Mouse (Mus musculus): ENCODE measurements at regions not wholly inside any gene's neighbourhood (a gene's known extent, or its start where the extent isn't known, plus 50 kb on each side); places are given as distances from the start of the nearest gene placed in this dataset.
A peak's percentile ranks its signal among the peaks of the same experiment; 100 is the strongest.

DNA sequence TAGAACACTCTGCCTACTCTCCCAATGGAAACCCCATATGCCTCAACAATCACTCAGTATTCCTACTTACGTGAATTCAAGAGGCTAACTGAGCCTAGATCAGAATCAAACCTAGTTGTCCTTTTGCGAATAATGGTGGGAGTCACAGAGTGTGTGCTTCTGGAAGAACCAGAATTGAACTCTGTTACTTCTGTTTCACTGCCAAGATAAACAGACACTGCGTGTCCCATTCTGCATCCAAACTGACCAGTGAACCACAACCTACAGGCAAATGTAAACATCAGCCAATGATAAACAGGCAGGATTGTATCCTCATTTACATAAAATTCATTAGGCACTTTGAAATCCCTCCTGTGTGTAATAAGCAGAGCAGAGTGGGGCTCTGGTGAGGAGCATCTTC lies 173.8 kb downstream of the Foxa2 start:
- H3K4me1 ChIP-seq (ENCODE audit: control insufficient read depth, insufficient read depth, low read length) = peaks cover 6% of the 10 kb centered on the region
- H3K27ac ChIP-seq (replicated peaks; ENCODE audit: low read depth, low read length) = no peak overlapping the region
- peak; percentile 11 for DNase-seq (ENCODE audit: low spot score)
- H3K9me3 ChIP-seq (ENCODE audit: control insufficient read depth, low read length) = no peaks in the 10 kb centered on the region
- no peak overlapping the region for H3K4me3 ChIP-seq (ENCODE audit: low read depth, low read length)
- H3K4me2 ChIP-seq (ENCODE audit: low read depth, severe bottlenecking) = no peak overlapping the region
- WGBS = 88% methylated on average over 3 of the region's 3 CpGs
- ATAC-seq (ENCODE audit: insufficient number of reproducible peaks, low FRiP score, low TSS enrichment, low read depth) = no peak
- H3K36me3 ChIP-seq (ENCODE audit: control insufficient read depth, insufficient read depth, low read length) = no peaks in the 10 kb centered on the region
- no peak overlapping the region for H3K9ac ChIP-seq (ENCODE audit: low read length)
- H3K27me3 ChIP-seq (ENCODE audit: control insufficient read depth, insufficient read depth, low read length) = peaks cover 6% of the 10 kb centered on the region; the same call in 1 of the 2 replicates

DNA sequence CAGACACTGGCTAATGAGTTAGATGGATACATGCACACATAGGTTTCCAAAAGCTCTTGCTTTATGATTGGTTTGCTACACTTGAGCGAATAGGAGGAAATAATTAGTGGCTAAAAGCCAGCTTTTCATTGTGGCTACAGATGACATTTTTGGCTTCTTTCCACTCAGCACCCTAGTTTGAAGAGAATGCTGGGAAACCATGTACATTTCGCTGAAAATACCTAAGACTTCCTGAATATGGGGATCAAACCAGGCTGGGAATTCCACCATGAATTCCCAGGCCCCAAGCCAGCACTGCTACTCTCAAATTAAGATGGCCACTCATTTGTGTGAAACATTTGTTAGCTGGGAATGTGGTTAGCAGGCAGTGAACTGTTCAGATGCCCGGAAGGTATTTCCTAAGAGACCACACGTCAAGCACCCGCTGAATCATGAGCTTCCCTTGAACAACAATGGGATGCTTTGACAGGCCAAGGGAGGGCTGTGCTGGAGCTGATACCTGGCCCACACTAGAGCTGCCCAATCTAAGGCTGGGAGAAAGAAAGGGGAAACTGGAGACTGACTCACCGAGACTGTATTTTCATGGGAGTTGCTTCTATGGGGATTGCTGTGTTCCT lies 195.5 kb downstream of the Foxa2 start:
- no peaks in the 10 kb centered on the region for H3K27me3 ChIP-seq (ENCODE audit: control insufficient read depth, insufficient read depth, low read length)
- no peak overlapping the region for H3K4me3 ChIP-seq (ENCODE audit: low read depth, low read length)
- no peaks in the 10 kb centered on the region for H3K9me3 ChIP-seq (ENCODE audit: control insufficient read depth, low read length)
- H3K36me3 ChIP-seq (ENCODE audit: control insufficient read depth, insufficient read depth, low read length) = no peaks in the 10 kb centered on the region
- no peak overlapping the region for H3K27ac ChIP-seq (replicated peaks; ENCODE audit: low read depth, low read length)
- DNase-seq (ENCODE audit: low spot score) (no peak), ATAC-seq (ENCODE audit: insufficient number of reproducible peaks, low FRiP score, low TSS enrichment, low read depth) (no peak)
- WGBS = 88% methylated on average over 6 of the region's 6 CpGs
- H3K4me1 ChIP-seq (ENCODE audit: control insufficient read depth, insufficient read depth, low read length) = no peaks in the 10 kb centered on the region
- no peak overlapping the region for H3K9ac ChIP-seq (ENCODE audit: low read length)
- no peak overlapping the region for H3K4me2 ChIP-seq (ENCODE audit: low read depth, severe bottlenecking)

DNA sequence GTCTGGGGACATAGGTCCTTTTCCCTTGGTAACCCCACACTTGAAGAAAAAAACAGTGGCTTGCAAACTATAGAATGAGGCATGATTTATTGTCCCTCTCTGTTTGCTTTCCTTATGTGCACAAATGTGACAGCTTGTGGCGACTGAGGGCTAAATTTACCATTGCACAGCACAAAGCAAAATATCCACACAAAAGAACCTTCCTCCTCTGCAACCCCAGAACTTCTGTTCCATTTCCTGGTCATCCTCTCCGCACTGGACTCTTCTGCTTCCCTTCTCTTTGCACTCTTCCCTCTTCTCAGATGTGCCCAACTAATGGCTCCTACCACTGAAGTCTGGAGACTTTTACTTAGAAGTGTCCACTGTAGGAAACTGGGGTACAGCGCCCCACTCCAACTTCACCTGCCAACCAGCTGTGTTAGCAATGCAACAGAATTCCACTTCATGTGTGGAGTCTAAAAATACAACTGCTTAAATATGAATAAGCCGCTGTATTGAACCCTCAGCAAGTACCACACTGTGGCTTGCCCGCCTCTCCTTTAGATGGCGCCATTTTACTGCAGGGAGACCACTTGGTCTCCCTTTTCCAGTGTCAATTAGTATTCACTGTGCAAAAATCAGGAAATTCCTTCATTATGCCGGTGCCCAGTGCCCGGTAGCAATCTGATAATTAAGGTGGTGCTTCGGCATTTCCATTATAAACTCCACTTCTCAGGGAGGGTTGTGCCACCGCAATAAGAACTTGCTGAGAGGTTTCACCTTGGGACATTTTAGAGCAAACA lies 199.6 kb downstream of the Foxa2 start:
- Histone ChIP-seq H3K9me3 (ENCODE audit: control insufficient read depth, low read length) (no peaks in the 10 kb centered on the region), H3K27me3 (ENCODE audit: control insufficient read depth, insufficient read depth, low read length) (no peaks in the 10 kb centered on the region), H3K4me1 (ENCODE audit: control insufficient read depth, insufficient read depth, low read length) (no peaks in the 10 kb centered on the region), H3K27ac (replicated peaks; ENCODE audit: low read depth, low read length) (no peak overlapping the region), H3K4me3 (ENCODE audit: low read depth, low read length) (no peak overlapping the region), H3K36me3 (ENCODE audit: control insufficient read depth, insufficient read depth, low read length) (no peaks in the 10 kb centered on the region), H3K9ac (ENCODE audit: low read length) (no peak overlapping the region), H3K4me2 (ENCODE audit: low read depth, severe bottlenecking) (no peak overlapping the region)
- 33% methylated on average over 10 of the region's 10 CpGs for WGBS
- ATAC-seq (ENCODE audit: insufficient number of reproducible peaks, low FRiP score, low TSS enrichment, low read depth) (no peak), DNase-seq (ENCODE audit: low spot score) (peak; percentile 51)

- no peak overlapping the region for H3K4me2 ChIP-seq (ENCODE audit: low read depth, severe bottlenecking)
- no peaks in the 10 kb centered on the region for H3K27me3 ChIP-seq (ENCODE audit: control insufficient read depth, insufficient read depth, low read length)
- ATAC-seq (ENCODE audit: insufficient number of reproducible peaks, low FRiP score, low TSS enrichment, low read depth) (no peak), DNase-seq (ENCODE audit: low spot score) (no peak)
- H3K4me3 ChIP-seq (ENCODE audit: low read depth, low read length) = no peak overlapping the region
- no peaks in the 10 kb centered on the region for H3K9me3 ChIP-seq (ENCODE audit: control insufficient read depth, low read length)
- H3K27ac ChIP-seq (replicated peaks; ENCODE audit: low read depth, low read length) = no peak overlapping the region
- H3K9ac ChIP-seq (ENCODE audit: low read length) = no peak overlapping the region
- no peaks in the 10 kb centered on the region for H3K36me3 ChIP-seq (ENCODE audit: control insufficient read depth, insufficient read depth, low read length)
- WGBS = 55% methylated on average over 1 of the region's 1 CpGs
- no peaks in the 10 kb centered on the region for H3K4me1 ChIP-seq (ENCODE audit: control insufficient read depth, insufficient read depth, low read length)
Measured at GRCm38 (mm10) chr2:147845256-147845655, 201.5 kb downstream of the Foxa2 start.

GRCm38 (mm10) chr2:147840936-147841335 lies 205.8 kb downstream of the Foxa2 start:
- ATAC-seq (ENCODE audit: insufficient number of reproducible peaks, low FRiP score, low TSS enrichment, low read depth) = no peak
- no peaks in the 10 kb centered on the region for H3K9me3 ChIP-seq (ENCODE audit: control insufficient read depth, low read length)
- no peak overlapping the region for H3K9ac ChIP-seq (ENCODE audit: low read length)
- no peak overlapping the region for H3K4me3 ChIP-seq (ENCODE audit: low read depth, low read length)
- H3K4me1 ChIP-seq (ENCODE audit: control insufficient read depth, insufficient read depth, low read length) = no peaks in the 10 kb centered on the region
- DNase-seq (ENCODE audit: low spot score) = no peak
- 85% methylated on average over 5 of the region's 5 CpGs for WGBS
- no peaks in the 10 kb centered on the region for H3K27me3 ChIP-seq (ENCODE audit: control insufficient read depth, insufficient read depth, low read length)
- H3K4me2 ChIP-seq (ENCODE audit: low read depth, severe bottlenecking) = no peak overlapping the region
- no peaks in the 10 kb centered on the region for H3K36me3 ChIP-seq (ENCODE audit: control insufficient read depth, insufficient read depth, low read length)
- no peak overlapping the region for H3K27ac ChIP-seq (replicated peaks; ENCODE audit: low read depth, low read length)

GRCm38 (mm10) chr2:147838613-147839012 lies 208.2 kb downstream of the Foxa2 start:
- no peaks in the 10 kb centered on the region for H3K27me3 ChIP-seq (ENCODE audit: control insufficient read depth, insufficient read depth, low read length)
- no peaks in the 10 kb centered on the region for H3K36me3 ChIP-seq (ENCODE audit: control insufficient read depth, insufficient read depth, low read length)
- no peaks in the 10 kb centered on the region for H3K9me3 ChIP-seq (ENCODE audit: control insufficient read depth, low read length)
- ATAC-seq (ENCODE audit: insufficient number of reproducible peaks, low FRiP score, low TSS enrichment, low read depth) (no peak), DNase-seq (ENCODE audit: low spot score) (no peak)
- no peak overlapping the region for H3K27ac ChIP-seq (replicated peaks; ENCODE audit: low read depth, low read length)
- WGBS = 85% methylated on average over 4 of the region's 4 CpGs
- no peak overlapping the region for H3K4me2 ChIP-seq (ENCODE audit: low read depth, severe bottlenecking)
- no peak overlapping the region for H3K9ac ChIP-seq (ENCODE audit: low read length)
- H3K4me1 ChIP-seq (ENCODE audit: control insufficient read depth, insufficient read depth, low read length) = no peaks in the 10 kb centered on the region
- no peak overlapping the region for H3K4me3 ChIP-seq (ENCODE audit: low read depth, low read length)

- DNase-seq (ENCODE audit: low spot score) (no peak), ATAC-seq (ENCODE audit: insufficient number of reproducible peaks, low FRiP score, low TSS enrichment, low read depth) (no peak)
- WGBS = 32% methylated on average over 6 of the region's 6 CpGs
- Histone ChIP-seq H3K9me3 (ENCODE audit: control insufficient read depth, low read length) (no peaks in the 10 kb centered on the region), H3K36me3 (ENCODE audit: control insufficient read depth, insufficient read depth, low read length) (no peaks in the 10 kb centered on the region), H3K27ac (replicated peaks; ENCODE audit: low read depth, low read length) (no peak overlapping the region), H3K4me3 (ENCODE audit: low read depth, low read length) (no peak overlapping the region), H3K4me1 (ENCODE audit: control insufficient read depth, insufficient read depth, low read length) (no peaks in the 10 kb centered on the region), H3K9ac (ENCODE audit: low read length) (no peak overlapping the region), H3K4me2 (ENCODE audit: low read depth, severe bottlenecking) (no peak overlapping the region), H3K27me3 (ENCODE audit: control insufficient read depth, insufficient read depth, low read length) (no peaks in the 10 kb centered on the region)
Measured at GRCm38 (mm10) chr2:147830551-147830950, 216.2 kb downstream of the Foxa2 start.

DNA sequence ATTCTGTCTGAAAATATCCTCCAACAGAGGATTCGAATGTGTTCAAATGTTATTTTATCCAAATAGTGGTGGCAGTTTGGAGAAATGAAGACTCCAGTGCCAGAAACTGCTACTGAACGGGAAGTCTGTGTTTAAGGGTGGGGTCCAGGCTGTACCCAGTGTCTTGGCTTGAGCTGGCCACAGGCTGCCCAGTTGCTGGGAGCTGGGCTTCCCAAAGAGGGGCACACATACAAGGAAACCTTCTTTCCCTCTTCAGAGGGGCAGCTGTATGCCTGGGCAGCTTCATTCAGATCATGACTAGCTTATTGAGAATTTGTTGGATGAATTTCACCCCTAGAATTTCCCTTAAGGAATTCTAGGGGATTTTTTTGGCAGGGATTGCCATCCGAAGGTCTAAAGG lies 229.8 kb downstream of the Foxa2 start:
- no peak for ATAC-seq (ENCODE audit: insufficient number of reproducible peaks, low FRiP score, low TSS enrichment, low read depth)
- Histone ChIP-seq H3K4me1 (ENCODE audit: control insufficient read depth, insufficient read depth, low read length) (no peaks in the 10 kb centered on the region), H3K9me3 (ENCODE audit: control insufficient read depth, low read length) (no peaks in the 10 kb centered on the region), H3K4me3 (ENCODE audit: low read depth, low read length) (no peak overlapping the region), H3K9ac (ENCODE audit: low read length) (no peak overlapping the region), H3K27ac (replicated peaks; ENCODE audit: low read depth, low read length) (no peak overlapping the region), H3K36me3 (ENCODE audit: control insufficient read depth, insufficient read depth, low read length) (no peaks in the 10 kb centered on the region), H3K27me3 (ENCODE audit: control insufficient read depth, insufficient read depth, low read length) (no peaks in the 10 kb centered on the region), H3K4me2 (ENCODE audit: low read depth, severe bottlenecking) (no peak overlapping the region)
- no peak for DNase-seq (ENCODE audit: low spot score)
- WGBS = 84% methylated on average over 3 of the region's 3 CpGs

Measured in limb, embryonic 11.5 days (tissue).